Mouse (Mus musculus): Measurements from ENCODE around the gene Fzr1. TPM values are rescaled to one million over a fixed set of nuclear protein-coding genes. Genes with fewer than 3 reads are reported as not detected.

Fzr1 gene
- polyA plus RNA-seq, 1 experiment from 2014 or later, result 140 TPM

DNA sequence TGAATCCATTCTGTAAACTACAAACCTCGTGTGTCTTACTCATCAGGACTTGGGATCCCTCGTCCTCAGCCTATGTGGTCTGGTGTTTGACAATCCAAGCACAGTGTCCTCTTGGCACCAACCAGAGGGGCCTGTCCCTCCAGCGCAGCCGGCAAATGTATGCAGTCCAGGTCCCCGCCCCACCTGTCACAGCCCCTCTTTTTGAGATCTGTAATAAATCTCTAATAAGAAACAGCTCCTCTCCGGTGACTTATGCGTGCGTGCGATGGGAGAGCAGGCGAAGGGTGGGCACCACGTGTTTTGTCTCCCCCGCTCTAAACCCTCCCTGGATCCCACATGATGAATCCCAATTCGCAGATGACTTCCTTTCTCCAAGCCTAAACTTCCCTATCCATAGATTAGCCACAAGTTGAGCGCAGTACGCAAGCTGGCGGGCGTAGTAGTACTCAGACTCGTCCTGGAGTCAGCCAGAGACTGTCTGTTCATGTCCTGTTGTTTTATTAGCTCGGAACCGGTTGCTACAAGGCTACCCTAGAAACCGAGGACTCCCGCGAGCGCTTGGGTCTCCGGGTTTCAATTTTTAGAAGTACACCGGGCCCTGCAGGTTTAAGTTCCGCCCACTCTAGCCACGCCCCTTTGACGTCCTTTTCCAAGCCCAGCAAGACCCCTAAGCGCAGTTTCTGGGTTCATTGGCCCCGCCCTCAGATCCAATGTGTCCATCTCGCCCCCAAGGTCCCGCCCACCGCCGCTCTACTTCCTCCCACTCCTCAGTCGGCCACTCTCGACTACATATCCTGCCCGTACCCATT is 58.4 kb downstream of the Fzr1 start:
- no peaks in the 10 kb centered on the region for H3K27me3 ChIP-seq
- H3K9me3 ChIP-seq, result no peaks in the 10 kb centered on the region
- peak overlapping the region; percentile 61 for H3K4me2 ChIP-seq (replicated peaks)
- peak; percentile 23 for ATAC-seq (ENCODE audit: insufficient number of reproducible peaks, insufficient read depth, low FRiP score, low TSS enrichment)
- H3K4me3 ChIP-seq, result peak overlapping the region; percentile 84
- peak overlapping the region; percentile 54 for H3K9ac ChIP-seq
- 1% methylated on average over 38 of the region's 38 CpGs for WGBS
- peaks cover 35% of the 10 kb centered on the region for H3K4me1 ChIP-seq
- H3K36me3 ChIP-seq, result peaks cover 58% of the 10 kb centered on the region
- peak overlapping the region; percentile 85 for H3K27ac ChIP-seq

DNA sequence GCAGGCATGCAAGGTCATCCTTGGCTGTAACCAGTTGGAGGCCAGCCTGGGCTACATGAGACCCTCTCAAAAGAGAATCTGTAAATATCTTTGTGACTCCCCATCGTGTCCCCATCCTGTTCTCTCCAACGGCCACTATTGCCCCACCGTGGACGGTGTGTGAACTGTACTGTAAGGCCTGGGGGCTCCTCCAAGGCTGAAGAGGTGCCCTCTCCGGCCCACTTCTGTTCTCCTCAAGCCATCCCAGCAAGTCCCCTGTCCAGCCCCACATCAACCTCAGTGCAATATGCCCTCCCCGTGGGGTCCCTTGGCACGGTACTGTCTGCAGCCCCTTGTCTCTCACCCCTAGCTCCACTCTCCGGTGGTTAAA is 59.0 kb downstream of the Fzr1 start:
- H3K36me3 ChIP-seq, result peaks cover 58% of the 10 kb centered on the region
- H3K4me1 ChIP-seq, result peaks cover 35% of the 10 kb centered on the region
- H3K9me3 ChIP-seq, result no peaks in the 10 kb centered on the region
- peak overlapping the region; percentile 54 for H3K9ac ChIP-seq
- 42% methylated on average over 8 of the region's 8 CpGs for WGBS
- H3K27me3 ChIP-seq, result no peaks in the 10 kb centered on the region
- ATAC-seq (ENCODE audit: insufficient number of reproducible peaks, insufficient read depth, low FRiP score, low TSS enrichment), result no peak
- H3K4me2 ChIP-seq (replicated peaks), result peak overlapping the region; percentile 61
- peak overlapping the region; percentile 84 for H3K4me3 ChIP-seq
- H3K27ac ChIP-seq, result peak overlapping the region; percentile 85

DNA sequence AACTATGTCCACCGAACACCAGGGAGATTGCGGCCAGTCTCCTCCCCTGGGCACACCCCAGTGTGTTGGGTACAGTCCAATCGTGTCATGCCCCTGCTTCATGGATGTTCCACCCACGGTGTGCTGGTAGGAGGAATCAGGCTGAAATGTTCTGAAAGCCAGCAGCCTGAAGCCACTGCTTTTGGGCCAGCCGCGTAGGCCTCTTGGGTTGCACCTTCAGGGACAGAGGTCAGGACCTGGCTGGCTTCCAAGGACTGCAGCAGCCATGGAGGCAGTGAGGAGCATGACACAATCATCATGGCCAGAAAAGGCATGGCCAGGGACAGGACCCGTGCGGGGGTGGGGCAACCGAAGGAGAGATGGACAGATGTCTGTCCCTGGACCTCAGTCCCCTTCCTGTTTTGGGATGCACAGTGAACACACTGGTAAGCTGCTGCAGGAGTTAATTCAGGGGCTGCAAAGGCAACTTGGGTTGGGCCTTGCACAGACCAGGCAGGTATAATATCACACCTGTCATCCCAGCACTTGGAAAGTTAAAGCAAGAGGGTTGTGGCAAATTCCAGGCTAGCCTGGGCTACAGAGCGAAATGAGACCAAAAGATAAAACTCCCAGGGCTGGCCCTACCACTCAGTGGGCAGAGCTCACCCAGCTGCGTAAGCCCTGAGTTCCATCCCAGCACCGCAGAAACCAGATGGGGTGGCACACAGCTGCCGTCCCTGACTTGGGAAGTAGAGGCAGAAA is 59.6 kb downstream of the Fzr1 start:
- Histone ChIP-seq H3K4me3 (0 out of 2 replicates have a peak overlapping the region, but pooled peaks have one; percentile 84), H3K4me2 (replicated peaks) (peak overlapping the region; percentile 61), H3K4me1 (peaks cover 35% of the 10 kb centered on the region), H3K27ac (peak overlapping the region; percentile 85; the same call in 1 of the 2 replicates), H3K9ac (peak overlapping the region; percentile 54), H3K9me3 (no peaks in the 10 kb centered on the region), H3K36me3 (peaks cover 58% of the 10 kb centered on the region), H3K27me3 (no peaks in the 10 kb centered on the region)
- WGBS, result 93% methylated on average over 13 of the region's 13 CpGs
- no peak for ATAC-seq (ENCODE audit: insufficient number of reproducible peaks, insufficient read depth, low FRiP score, low TSS enrichment)

DNA sequence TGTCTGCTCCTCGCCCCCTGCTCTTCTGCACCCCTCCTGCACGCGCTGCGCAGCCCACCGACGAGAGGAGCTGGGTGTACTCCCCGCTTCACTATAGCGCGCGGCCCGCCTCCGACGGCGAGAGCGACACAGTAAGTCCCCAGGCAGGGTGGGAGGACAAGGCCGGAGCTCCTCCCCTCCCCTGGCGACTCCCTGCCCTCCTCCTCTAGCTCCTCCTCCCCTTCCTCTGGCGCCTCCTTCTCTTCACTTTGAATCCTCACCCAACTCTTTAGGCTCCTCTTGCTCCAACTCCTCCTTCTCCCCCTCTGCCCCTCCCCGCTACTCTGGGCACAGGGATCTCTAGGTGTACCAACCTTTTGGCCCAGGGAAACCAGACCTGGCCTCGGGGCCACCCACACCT is 61.0 kb downstream of the Fzr1 start:
- peaks cover 58% of the 10 kb centered on the region for H3K36me3 ChIP-seq
- H3K27ac ChIP-seq, result no peak overlapping the region

DNA sequence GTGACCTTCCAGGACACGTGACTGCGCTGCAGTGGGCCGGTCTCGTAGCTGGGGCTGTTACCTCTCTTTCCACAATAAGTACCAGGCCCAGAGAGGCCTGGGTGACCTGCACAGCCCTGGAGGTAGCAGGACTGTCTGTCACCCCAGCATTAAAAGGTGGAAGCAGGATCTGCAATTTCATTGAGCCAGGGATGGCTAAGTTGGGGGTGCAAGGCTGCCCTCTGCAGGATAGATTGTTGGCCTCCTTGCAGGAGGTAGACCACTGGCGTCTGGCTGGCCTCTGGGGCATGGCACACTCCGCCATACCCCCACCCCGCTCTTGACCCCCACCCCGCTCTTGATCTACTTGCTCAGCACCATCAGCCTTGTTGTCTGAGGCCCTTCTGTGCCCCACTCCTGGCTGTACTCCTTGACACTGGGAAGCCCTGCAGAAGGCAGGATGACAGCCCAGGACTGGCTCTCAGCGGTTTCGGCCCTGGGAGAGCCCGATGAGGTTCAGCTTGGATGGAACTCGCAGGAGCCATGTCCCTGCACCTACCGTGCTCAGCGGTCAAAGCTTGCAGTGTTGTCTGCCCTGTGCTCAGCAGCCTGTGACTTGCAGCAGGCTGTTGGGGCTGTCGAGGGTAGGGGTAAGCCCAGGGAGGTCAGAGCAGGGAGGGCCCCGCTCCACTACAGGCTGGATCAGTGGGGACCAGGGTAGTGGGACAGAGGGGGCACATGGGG is 61.8 kb downstream of the Fzr1 start:
- WGBS, result 45% methylated on average over 16 of the region's 16 CpGs
- peaks cover 64% of the 10 kb centered on the region for H3K36me3 ChIP-seq
- peaks cover 26% of the 10 kb centered on the region for H3K4me1 ChIP-seq
- ATAC-seq (ENCODE audit: insufficient number of reproducible peaks, insufficient read depth, low FRiP score, low TSS enrichment), result no peak
- H3K9ac ChIP-seq, result peak overlapping the region; percentile 20
- no peaks in the 10 kb centered on the region for H3K27me3 ChIP-seq
- H3K4me3 ChIP-seq, result 0 out of 2 replicates have a peak overlapping the region, but pooled peaks have one; percentile 16
- peak overlapping the region; percentile 43 for H3K4me2 ChIP-seq (replicated peaks)
- H3K27ac ChIP-seq, result no peak overlapping the region
- no peaks in the 10 kb centered on the region for H3K9me3 ChIP-seq

More for the DNA sequence above, 61.0 kb downstream of the Fzr1 start:
- H3K4me2 ChIP-seq (replicated peaks), result peak overlapping the region; percentile 43
- H3K27me3 ChIP-seq, result no peaks in the 10 kb centered on the region
- peak overlapping the region; percentile 20 for H3K9ac ChIP-seq
- ATAC-seq (ENCODE audit: insufficient number of reproducible peaks, insufficient read depth, low FRiP score, low TSS enrichment), result no peak
- 16% methylated on average over 20 of the region's 20 CpGs for WGBS
- peak overlapping the region; percentile 16; the same call in 1 of the 2 replicates for H3K4me3 ChIP-seq
- H3K4me1 ChIP-seq, result peaks cover 32% of the 10 kb centered on the region
- H3K9me3 ChIP-seq, result no peaks in the 10 kb centered on the region

Small RNA genes lying within 50 kb of the gene (microRNA-seq; reads per million reads assigned to microRNA genes)
- not detected for gene Mir1191b
- gene Mir6913, result not detected

Other genes starting within 250 kb of the Fzr1 start
- gene Zbtb7a, start 243.3 kb downstream of the Fzr1 start, polyA plus RNA-seq (2016; fragmentation: Nextera tagmentation; extraction: Ambion mirVana), result 21.7 and 22.3 TPM in 2 replicates
- 57.5 and 62.0 TPM in 2 replicates for gene Pias4, start 210.6 kb downstream of the Fzr1 start, polyA plus RNA-seq (2016; fragmentation: Nextera tagmentation; extraction: Ambion mirVana)
- 552 and 562 TPM in 2 replicates for gene Eef2, start 201.9 kb downstream of the Fzr1 start, polyA plus RNA-seq (2016; fragmentation: Nextera tagmentation; extraction: Ambion mirVana)
- gene Dapk3, start 195.5 kb downstream of the Fzr1 start, polyA plus RNA-seq (2016; fragmentation: Nextera tagmentation; extraction: Ambion mirVana), result 79.5 and 85.3 TPM in 2 replicates
- gene 4930442H23Rik, start 194.7 kb downstream of the Fzr1 start, polyA plus RNA-seq (2016; fragmentation: Nextera tagmentation; extraction: Ambion mirVana), result not detected in 2 replicates
- 0.20 TPM in 1 of 2 replicates, not detected in the other for gene Nmrk2, start 176.5 kb downstream of the Fzr1 start, polyA plus RNA-seq (2016; fragmentation: Nextera tagmentation; extraction: Ambion mirVana)
- 3.0 and 3.8 TPM in 2 replicates for gene Atcay, start 147.7 kb downstream of the Fzr1 start, polyA plus RNA-seq (2016; fragmentation: Nextera tagmentation; extraction: Ambion mirVana)
- 13.2 and 13.4 TPM in 2 replicates for gene Zfr2, start 145.4 kb downstream of the Fzr1 start, polyA plus RNA-seq (2016; fragmentation: Nextera tagmentation; extraction: Ambion mirVana)
- gene Matk, start 125.6 kb downstream of the Fzr1 start, polyA plus RNA-seq (2016; fragmentation: Nextera tagmentation; extraction: Ambion mirVana), result 5.6 and 7.2 TPM in 2 replicates
- 194 and 205 TPM in 2 replicates for gene Mrpl54, start 111.6 kb downstream of the Fzr1 start, polyA plus RNA-seq (2016; fragmentation: Nextera tagmentation; extraction: Ambion mirVana)
- gene Apba3, start 111.6 kb downstream of the Fzr1 start, polyA plus RNA-seq (2016; fragmentation: Nextera tagmentation; extraction: Ambion mirVana), result 53.9 and 55.4 TPM in 2 replicates
- 4.5 and 6.4 TPM in 2 replicates for gene Tjp3, start 86.9 kb downstream of the Fzr1 start, polyA plus RNA-seq (2016; fragmentation: Nextera tagmentation; extraction: Ambion mirVana)
- 70.1 and 75.3 TPM in 2 replicates for gene Pip5k1c, start 85.6 kb downstream of the Fzr1 start, polyA plus RNA-seq (2016; fragmentation: Nextera tagmentation; extraction: Ambion mirVana)
- 61.0 and 62.2 TPM in 2 replicates for gene Cactin, start 57.4 kb downstream of the Fzr1 start, polyA plus RNA-seq (2016; fragmentation: Nextera tagmentation; extraction: Ambion mirVana)
- 2.8 and 3.1 TPM in 2 replicates for gene Tbxa2r, start 49.8 kb downstream of the Fzr1 start, polyA plus RNA-seq (2016; fragmentation: Nextera tagmentation; extraction: Ambion mirVana)
- not detected in 2 replicates for gene Gipc3, start 35.2 kb downstream of the Fzr1 start, polyA plus RNA-seq (2016; fragmentation: Nextera tagmentation; extraction: Ambion mirVana)
- 130 and 132 TPM in 2 replicates for gene Hmg20b, start 28.0 kb downstream of the Fzr1 start, polyA plus RNA-seq (2016; fragmentation: Nextera tagmentation; extraction: Ambion mirVana)
- gene Mfsd12, start 21.0 kb downstream of the Fzr1 start, polyA plus RNA-seq (2016; fragmentation: Nextera tagmentation; extraction: Ambion mirVana), result 13.9 and 14.5 TPM in 2 replicates
- 0.73 and 0.82 TPM in 2 replicates for gene 4930404N11Rik, start 12.7 kb downstream of the Fzr1 start, polyA plus RNA-seq (2016; fragmentation: Nextera tagmentation; extraction: Ambion mirVana)
- gene Dohh, start 5.9 kb upstream of the Fzr1 start, polyA plus RNA-seq (2016; fragmentation: Nextera tagmentation; extraction: Ambion mirVana), result 73.6 and 77.0 TPM in 2 replicates
- 2.9 and 4.1 TPM in 2 replicates for gene Gm48551, start 6.0 kb upstream of the Fzr1 start, polyA plus RNA-seq (2016; fragmentation: Nextera tagmentation; extraction: Ambion mirVana)
- 2.0 and 3.8 TPM in 2 replicates for gene Gm48552, start 10.5 kb upstream of the Fzr1 start, polyA plus RNA-seq (2016; fragmentation: Nextera tagmentation; extraction: Ambion mirVana)
- 3.1 and 3.4 TPM in 2 replicates for gene Smim24, start 14.5 kb upstream of the Fzr1 start, polyA plus RNA-seq (2016; fragmentation: Nextera tagmentation; extraction: Ambion mirVana)
- gene Nfic, start 77.1 kb upstream of the Fzr1 start, polyA plus RNA-seq (2016; fragmentation: Nextera tagmentation; extraction: Ambion mirVana), result 46.2 and 50.8 TPM in 2 replicates
- 2.7 and 3.6 TPM in 2 replicates for gene Celf5, start 104.2 kb upstream of the Fzr1 start, polyA plus RNA-seq (2016; fragmentation: Nextera tagmentation; extraction: Ambion mirVana)
- 81.9 and 82.9 TPM in 2 replicates for gene Ncln, start 117.9 kb upstream of the Fzr1 start, polyA plus RNA-seq (2016; fragmentation: Nextera tagmentation; extraction: Ambion mirVana)
- gene S1pr4, start 121.6 kb upstream of the Fzr1 start, polyA plus RNA-seq (2016; fragmentation: Nextera tagmentation; extraction: Ambion mirVana), result 0.22 and 0.58 TPM in 2 replicates
- 0.86 and 0.97 TPM in 2 replicates for gene Gna15, start 145.7 kb upstream of the Fzr1 start, polyA plus RNA-seq (2016; fragmentation: Nextera tagmentation; extraction: Ambion mirVana)
- 82.7 and 83.5 TPM in 2 replicates for gene Gna11, start 166.7 kb upstream of the Fzr1 start, polyA plus RNA-seq (2016; fragmentation: Nextera tagmentation; extraction: Ambion mirVana)
- 523 and 554 TPM in 2 replicates for gene Aes, start 181.0 kb upstream of the Fzr1 start, polyA plus RNA-seq (2016; fragmentation: Nextera tagmentation; extraction: Ambion mirVana)
- gene Tle2, start 196.0 kb upstream of the Fzr1 start, polyA plus RNA-seq (2016; fragmentation: Nextera tagmentation; extraction: Ambion mirVana), result 59.2 and 71.1 TPM in 2 replicates
- gene Tle6, start 222.6 kb upstream of the Fzr1 start, polyA plus RNA-seq (2016; fragmentation: Nextera tagmentation; extraction: Ambion mirVana), result 14.4 and 16.2 TPM in 2 replicates
- 1.6 and 1.7 TPM in 2 replicates for gene BC025920, start 227.8 kb upstream of the Fzr1 start, polyA plus RNA-seq (2016; fragmentation: Nextera tagmentation; extraction: Ambion mirVana)
- gene Sirt6, start 249.3 kb upstream of the Fzr1 start, polyA plus RNA-seq (2016; fragmentation: Nextera tagmentation; extraction: Ambion mirVana), result 55.1 and 55.5 TPM in 2 replicates

Measured in embryonic facial prominence, embryonic 12.5 days (tissue).